Mouse (Mus musculus): ENCODE results near the gene Srms. TPM values are rescaled to one million over a fixed set of nuclear protein-coding genes. Genes with fewer than 3 reads are reported as not detected.

Gene Srms
- 0.14 TPM in 1 of 2 replicates, not detected in the other for polyA plus RNA-seq (2014; fragmentation: Nextera tagmentation; extraction: Ambion mirVana)

DNA sequence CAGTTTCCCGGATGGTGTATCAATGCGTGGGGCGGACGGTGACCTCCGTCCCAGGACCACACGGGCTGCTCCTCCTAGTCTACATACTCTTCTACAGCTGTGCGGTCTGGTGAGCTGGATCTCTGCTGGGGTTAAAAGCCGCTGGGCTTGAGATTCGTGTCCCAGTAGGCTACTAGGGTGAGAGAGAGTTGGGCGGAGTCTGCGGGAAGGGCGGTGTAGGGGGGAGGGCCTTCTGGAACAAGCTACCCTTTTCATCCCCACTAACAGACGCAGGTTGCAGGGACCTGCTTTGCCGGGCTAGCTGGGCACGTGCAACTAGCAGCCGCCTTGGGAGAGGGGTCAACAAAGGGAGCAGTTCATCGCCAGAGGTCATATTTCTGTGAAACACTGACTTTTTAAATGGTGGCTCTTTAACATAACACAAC is at the start of gene Srms:
Srms (minus strand) TSS at position 165 of the 425 bp plus-strand sequence.
- WGBS, result under 1% methylated on average over 17 of the region's 17 CpGs
- peaks cover 6% of the 10 kb centered on the region for H3K4me1 ChIP-seq (ENCODE audit: control insufficient read depth, insufficient read depth, low read length)
- peak; percentile 88 for DNase-seq (ENCODE audit: low spot score, missing footprints)
- H3K36me3 ChIP-seq (ENCODE audit: control insufficient read depth, insufficient read depth, low read length), result no peaks in the 10 kb centered on the region
- peak within 1 kb of the TSS; percentile 40 for H3K4me2 ChIP-seq
- H3K27ac ChIP-seq (ENCODE audit: low read depth, low read length), result no peak within 1 kb of the TSS
- H3K9ac ChIP-seq (ENCODE audit: low read length), result peak within 1 kb of the TSS; percentile 1; the same call in 1 of the 2 replicates
- H3K4me3 ChIP-seq (ENCODE audit: low read depth, low read length), result peak within 1 kb of the TSS; percentile 23
- peak; percentile 44; the same call in 1 of the 2 replicates for ATAC-seq (ENCODE audit: low FRiP score)
- no peaks in the 10 kb centered on the region for H3K9me3 ChIP-seq (ENCODE audit: control insufficient read depth, low read length)
- peaks cover 32% of the 10 kb centered on the region for H3K27me3 ChIP-seq (ENCODE audit: control insufficient read depth, insufficient read depth, low read length)

DNA sequence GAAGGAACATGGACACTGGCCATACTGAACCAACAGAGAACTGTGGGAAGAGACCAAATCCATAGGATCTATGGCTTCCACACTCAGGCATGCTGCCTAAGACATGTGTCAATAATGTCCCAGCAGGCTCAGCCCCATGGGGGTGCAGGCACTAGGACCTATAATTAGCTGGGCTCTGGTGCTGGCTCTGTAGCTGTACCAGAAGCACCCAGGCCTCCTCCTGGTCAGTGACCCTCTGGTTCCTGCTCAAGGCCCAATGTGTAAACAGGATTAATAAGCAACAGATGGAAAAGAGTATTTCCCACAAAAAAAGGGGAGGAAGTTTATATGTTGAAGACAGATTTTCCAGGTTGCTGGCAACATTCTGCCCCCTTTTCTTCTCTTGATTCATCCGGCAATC is 40.3 kb upstream of the Srms start:
- 67% methylated on average over 1 of the region's 1 CpGs for WGBS

GRCm38 (mm10) chr2:181251841-181252240 is 38.9 kb upstream of the Srms start:
- Histone ChIP-seq H3K4me2 (no peak overlapping the region), H3K36me3 (ENCODE audit: control insufficient read depth, insufficient read depth, low read length) (peaks cover 19% of the 10 kb centered on the region), H3K9ac (ENCODE audit: low read length) (no peak overlapping the region), H3K27me3 (ENCODE audit: control insufficient read depth, insufficient read depth, low read length) (no peaks in the 10 kb centered on the region), H3K9me3 (ENCODE audit: control insufficient read depth, low read length) (no peaks in the 10 kb centered on the region), H3K4me1 (ENCODE audit: control insufficient read depth, insufficient read depth, low read length) (no peaks in the 10 kb centered on the region), H3K4me3 (ENCODE audit: low read depth, low read length) (no peak overlapping the region), H3K27ac (ENCODE audit: low read depth, low read length) (no peak overlapping the region)
- WGBS, result 94% methylated on average over 1 of the region's 1 CpGs
- no peak for ATAC-seq (ENCODE audit: low FRiP score)
- DNase-seq (ENCODE audit: low spot score, missing footprints), result no peak

More for the DNA sequence above, 40.3 kb upstream of the Srms start:
- no peak for DNase-seq (ENCODE audit: low spot score, missing footprints)
- Histone ChIP-seq H3K36me3 (ENCODE audit: control insufficient read depth, insufficient read depth, low read length) (peaks cover 23% of the 10 kb centered on the region), H3K27ac (ENCODE audit: low read depth, low read length) (no peak overlapping the region), H3K4me3 (ENCODE audit: low read depth, low read length) (no peak overlapping the region), H3K27me3 (ENCODE audit: control insufficient read depth, insufficient read depth, low read length) (no peaks in the 10 kb centered on the region), H3K4me2 (no peak overlapping the region), H3K9ac (ENCODE audit: low read length) (no peak overlapping the region), H3K9me3 (ENCODE audit: control insufficient read depth, low read length) (no peaks in the 10 kb centered on the region), H3K4me1 (ENCODE audit: control insufficient read depth, insufficient read depth, low read length) (no peaks in the 10 kb centered on the region)
- ATAC-seq (ENCODE audit: low FRiP score), result no peak

- Histone ChIP-seq H3K27ac (ENCODE audit: low read depth, low read length) (no peak overlapping the region), H3K9ac (ENCODE audit: low read length) (no peak overlapping the region), H3K27me3 (ENCODE audit: control insufficient read depth, insufficient read depth, low read length) (no peaks in the 10 kb centered on the region), H3K4me3 (ENCODE audit: low read depth, low read length) (no peak overlapping the region), H3K4me1 (ENCODE audit: control insufficient read depth, insufficient read depth, low read length) (no peaks in the 10 kb centered on the region), H3K4me2 (no peak overlapping the region), H3K36me3 (ENCODE audit: control insufficient read depth, insufficient read depth, low read length) (peaks cover 13% of the 10 kb centered on the region), H3K9me3 (ENCODE audit: control insufficient read depth, low read length) (no peaks in the 10 kb centered on the region)
- DNase-seq (ENCODE audit: low spot score, missing footprints) (no peak), ATAC-seq (ENCODE audit: low FRiP score) (no peak)
- WGBS, result 91% methylated on average over 10 of the region's 10 CpGs
These were observed 36.2 kb upstream of the Srms start for GRCm38 (mm10) chr2:181249217-181249616.

DNA sequence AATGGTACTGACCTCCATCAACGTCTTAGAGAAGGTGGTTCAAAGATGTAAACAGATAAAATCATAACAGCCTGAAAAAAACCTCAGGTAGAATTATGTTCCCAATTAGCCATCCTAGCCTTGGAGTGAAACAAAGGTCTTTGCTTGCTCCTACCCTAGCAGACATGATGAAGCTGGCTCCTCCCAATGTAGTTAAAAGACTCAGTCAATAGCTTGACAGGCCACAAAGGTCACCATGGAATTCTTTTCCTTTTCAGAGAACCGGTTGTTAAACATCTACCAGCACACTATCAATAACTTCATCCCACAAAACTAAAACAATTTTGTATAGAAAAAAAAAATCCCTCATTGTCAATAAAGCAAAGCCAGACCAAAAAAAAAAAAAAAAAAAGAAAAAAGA is 32.0 kb upstream of the Srms start:
- H3K4me1 ChIP-seq (ENCODE audit: control insufficient read depth, insufficient read depth, low read length), result no peaks in the 10 kb centered on the region
- DNase-seq (ENCODE audit: low spot score, missing footprints) (no peak), ATAC-seq (ENCODE audit: low FRiP score) (no peak)
- H3K4me3 ChIP-seq (ENCODE audit: low read depth, low read length), result no peak overlapping the region
- H3K4me2 ChIP-seq, result no peak overlapping the region
- H3K9me3 ChIP-seq (ENCODE audit: control insufficient read depth, low read length), result no peaks in the 10 kb centered on the region
- H3K36me3 ChIP-seq (ENCODE audit: control insufficient read depth, insufficient read depth, low read length), result no peaks in the 10 kb centered on the region
- 48% methylated on average over 2 of the region's 2 CpGs for WGBS
- H3K27me3 ChIP-seq (ENCODE audit: control insufficient read depth, insufficient read depth, low read length), result no peaks in the 10 kb centered on the region
- H3K9ac ChIP-seq (ENCODE audit: low read length), result no peak overlapping the region
- no peak overlapping the region for H3K27ac ChIP-seq (ENCODE audit: low read depth, low read length)

- DNase-seq (ENCODE audit: low spot score, missing footprints) (no peak), ATAC-seq (ENCODE audit: low FRiP score) (no peak)
- WGBS, result 39% methylated on average over 11 of the region's 11 CpGs
- Histone ChIP-seq H3K4me2 (no peak overlapping the region), H3K4me1 (ENCODE audit: control insufficient read depth, insufficient read depth, low read length) (no peaks in the 10 kb centered on the region), H3K9ac (ENCODE audit: low read length) (no peak overlapping the region), H3K27me3 (ENCODE audit: control insufficient read depth, insufficient read depth, low read length) (no peaks in the 10 kb centered on the region), H3K36me3 (ENCODE audit: control insufficient read depth, insufficient read depth, low read length) (no peaks in the 10 kb centered on the region), H3K9me3 (ENCODE audit: control insufficient read depth, low read length) (no peaks in the 10 kb centered on the region), H3K4me3 (ENCODE audit: low read depth, low read length) (no peak overlapping the region), H3K27ac (ENCODE audit: low read depth, low read length) (no peak overlapping the region)
These were observed 30.9 kb upstream of the Srms start for GRCm38 (mm10) chr2:181243706-181244394.

- Histone ChIP-seq H3K27ac (ENCODE audit: low read depth, low read length) (no peak overlapping the region), H3K4me2 (peak overlapping the region; percentile 37; the same call in 1 of the 2 replicates), H3K27me3 (ENCODE audit: control insufficient read depth, insufficient read depth, low read length) (no peaks in the 10 kb centered on the region), H3K9me3 (ENCODE audit: control insufficient read depth, low read length) (no peaks in the 10 kb centered on the region), H3K4me3 (ENCODE audit: low read depth, low read length) (no peak overlapping the region), H3K9ac (ENCODE audit: low read length) (no peak overlapping the region), H3K4me1 (ENCODE audit: control insufficient read depth, insufficient read depth, low read length) (no peaks in the 10 kb centered on the region), H3K36me3 (ENCODE audit: control insufficient read depth, insufficient read depth, low read length) (no peaks in the 10 kb centered on the region)
- DNase-seq (ENCODE audit: low spot score, missing footprints) (no peak), ATAC-seq (ENCODE audit: low FRiP score) (no peak)
- WGBS, result 68% methylated on average over 3 of the region's 3 CpGs
These were observed 29.3 kb upstream of the Srms start for GRCm38 (mm10) chr2:181242314-181242665.

- H3K9me3 ChIP-seq (ENCODE audit: control insufficient read depth, low read length), result no peaks in the 10 kb centered on the region
- 18% methylated on average over 16 of the region's 16 CpGs for WGBS
- H3K36me3 ChIP-seq (ENCODE audit: control insufficient read depth, insufficient read depth, low read length), result no peaks in the 10 kb centered on the region
- H3K4me1 ChIP-seq (ENCODE audit: control insufficient read depth, insufficient read depth, low read length), result no peaks in the 10 kb centered on the region
- no peaks in the 10 kb centered on the region for H3K27me3 ChIP-seq (ENCODE audit: control insufficient read depth, insufficient read depth, low read length)
- peak within 1 kb of the TSS; percentile 37 for H3K4me2 ChIP-seq
- peak within 1 kb of the TSS; percentile 18; the same call in 1 of the 2 replicates for H3K4me3 ChIP-seq (ENCODE audit: low read depth, low read length)
- no peak for ATAC-seq (ENCODE audit: low FRiP score)
- no peak for DNase-seq (ENCODE audit: low spot score, missing footprints)
- H3K27ac ChIP-seq (ENCODE audit: low read depth, low read length), result no peak within 1 kb of the TSS
- 0 out of 2 replicates have a peak within 1 kb of the TSS, but pooled peaks have one; percentile 16 for H3K9ac ChIP-seq (ENCODE audit: low read length)
These were observed 28.8 kb upstream of the Srms start, which contains the start of gene Helz2 for GRCm38 (mm10) chr2:181241602-181242313. Helz2 (minus strand) TSS chr2:181242027.

DNA sequence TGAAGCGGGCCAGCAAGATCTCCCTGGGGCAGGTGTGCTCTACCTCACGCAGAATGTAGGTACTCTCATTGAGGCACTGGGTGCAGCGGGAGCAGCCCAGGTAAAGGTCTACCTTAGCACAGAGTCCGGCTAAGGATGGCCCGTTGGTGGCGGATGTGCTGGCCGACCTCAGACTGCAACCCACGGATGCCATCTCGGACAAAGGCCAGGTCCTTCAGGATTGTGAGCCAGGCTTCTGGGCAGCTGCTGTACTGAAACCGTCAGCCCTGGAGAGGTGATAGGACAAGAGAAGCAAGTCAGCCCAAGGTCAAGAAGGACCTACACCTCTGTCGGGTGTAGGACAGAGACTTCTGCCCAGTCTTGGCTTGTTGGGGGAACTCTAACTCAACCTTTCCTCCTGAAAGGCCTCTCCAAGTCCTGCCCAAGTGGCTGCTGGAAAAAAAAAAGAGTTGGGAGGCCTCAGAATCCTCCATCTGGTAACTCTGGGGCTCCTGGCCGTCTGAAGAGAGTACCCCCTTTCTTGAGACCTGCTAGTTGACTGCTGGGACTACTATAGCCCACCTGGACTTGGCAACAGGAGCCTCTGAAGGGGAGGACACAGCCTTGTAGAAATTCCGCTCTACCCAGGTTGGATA is 27.9 kb upstream of the Srms start:
- H3K4me1 ChIP-seq (ENCODE audit: control insufficient read depth, insufficient read depth, low read length), result no peaks in the 10 kb centered on the region
- no peak overlapping the region for H3K9ac ChIP-seq (ENCODE audit: low read length)
- H3K4me2 ChIP-seq, result no peak overlapping the region
- H3K4me3 ChIP-seq (ENCODE audit: low read depth, low read length), result no peak overlapping the region
- no peaks in the 10 kb centered on the region for H3K36me3 ChIP-seq (ENCODE audit: control insufficient read depth, insufficient read depth, low read length)
- no peaks in the 10 kb centered on the region for H3K27me3 ChIP-seq (ENCODE audit: control insufficient read depth, insufficient read depth, low read length)
- no peaks in the 10 kb centered on the region for H3K9me3 ChIP-seq (ENCODE audit: control insufficient read depth, low read length)
- no peak overlapping the region for H3K27ac ChIP-seq (ENCODE audit: low read depth, low read length)
- WGBS, result 90% methylated on average over 13 of the region's 13 CpGs
- no peak for DNase-seq (ENCODE audit: low spot score, missing footprints)
- no peak for ATAC-seq (ENCODE audit: low FRiP score)

Measured in midbrain, embryonic 11.5 days (tissue).